11 mouse cellular contexts compared by ENCODE assay signal in genomic region chr10:94380662-94381392, GRCm38 (mm10).
DNase-seq lines count a peak whose midpoint lies in the region; ATAC-seq and TF ChIP-seq lines count a peak whose summit lies in the region.
"Had no signal": no experiment of that assay in that cellular context is flagged by ENCODE, and none has a peak within 500 bp of the region (broad histone marks: within the 10 kb centered on the region; RNA-seq: fewer than 3 reads in every experiment).

No protein-coding gene starts in this region.

- H3K27ac ChIP-seq in heart, embryonic 12.5 days (ENCODE audit: poor library complexity, severe bottlenecking): no peak overlapping the region
- no peak overlapping the region for H3K27ac ChIP-seq in stomach, postnatal 0 days (replicated peaks)
- no peak overlapping the region for H3K27ac ChIP-seq in intestine, embryonic 16.5 days (ENCODE audit: low read length)

- TF ChIP-seq EP300 in stomach, postnatal 0 days (optimal IDR thresholded peaks at IDR 0.05): no peak

- H3K4me2 ChIP-seq in heart, embryonic 12.5 days: no peak overlapping the region
- H3K4me2 ChIP-seq in stomach, postnatal 0 days (replicated peaks; ENCODE audit: low read depth): no peak overlapping the region
- no peak overlapping the region for H3K4me2 ChIP-seq in intestine, embryonic 16.5 days (ENCODE audit: low read depth, low read length)

- H3K36me3 ChIP-seq in heart, embryonic 12.5 days: no peaks in the 10 kb centered on the region
- H3K36me3 ChIP-seq in stomach, postnatal 0 days (ENCODE audit: control insufficient read depth, insufficient read depth, low read length): no peaks in the 10 kb centered on the region
- no peaks in the 10 kb centered on the region for H3K36me3 ChIP-seq in intestine, embryonic 16.5 days (ENCODE audit: control insufficient read depth, insufficient read depth, low read length)

- no peak for ATAC-seq in heart, embryonic 12.5 days (ENCODE audit: insufficient number of reproducible peaks, low FRiP score)
- ATAC-seq in stomach, postnatal 0 days (ENCODE audit: low FRiP score, low TSS enrichment): 0 out of 2 replicates have a peak, but pooled peaks have one; percentile 18
- no peak for ATAC-seq in intestine, embryonic 16.5 days
- ATAC-seq: activated CD4-positive, CD25-positive, alpha-beta regulatory T cell, adult 4 months; liver, postnatal 0 days had no signal

- H3K4me1 ChIP-seq in heart, embryonic 12.5 days (replicated peaks): peaks cover 13% of the 10 kb centered on the region
- no peaks in the 10 kb centered on the region for H3K4me1 ChIP-seq in stomach, postnatal 0 days (replicated peaks; ENCODE audit: control insufficient read depth, insufficient read depth)
- no peaks in the 10 kb centered on the region for H3K4me1 ChIP-seq in intestine, embryonic 16.5 days (ENCODE audit: control insufficient read depth, insufficient read depth, low read length)

- H3K9ac ChIP-seq in heart, embryonic 12.5 days: no peak overlapping the region
- no peak overlapping the region for H3K9ac ChIP-seq in stomach, postnatal 0 days (ENCODE audit: low read length)
- H3K9ac ChIP-seq in intestine, embryonic 16.5 days (ENCODE audit: low read depth, low read length): no peak overlapping the region
- H3K9ac ChIP-seq: liver, postnatal 0 days had no signal

- no peaks in the 10 kb centered on the region for H3K27me3 ChIP-seq in heart, embryonic 12.5 days (replicated peaks)
- H3K27me3 ChIP-seq in stomach, postnatal 0 days (ENCODE audit: control insufficient read depth, insufficient read depth, low read length): no peaks in the 10 kb centered on the region
- no peaks in the 10 kb centered on the region for H3K27me3 ChIP-seq in intestine, embryonic 16.5 days (replicated peaks; ENCODE audit: control insufficient read depth, insufficient read depth, low read length)

- DNase-seq in heart, adult 18-20 months: peak; percentile 8 to 26
- DNase-seq in urinary bladder, postnatal 25 days (ENCODE audit: low spot score): peak; percentile 6
- no peak for DNase-seq in urinary bladder, postnatal 10 days (ENCODE audit: low spot score)
- DNase-seq in kidney, postnatal 36 days: peak; percentile 81 to 91
- no peak for DNase-seq in stomach, postnatal 0 days (ENCODE audit: low spot score)
- no peak for DNase-seq in heart, postnatal 10 days
- DNase-seq: heart, postnatal 14 days; liver, postnatal 0 days had no signal

- H3K4me3 ChIP-seq in heart, embryonic 12.5 days: no peak overlapping the region
- H3K4me3 ChIP-seq in stomach, postnatal 0 days (ENCODE audit: low read depth, low read length): no peak overlapping the region
- no peak overlapping the region for H3K4me3 ChIP-seq in intestine, embryonic 16.5 days (ENCODE audit: low read length)

- TF ChIP-seq CTCF in stomach, postnatal 0 days (IDR thresholded peaks at IDR 0.05; ENCODE audit: low read depth): no peak

- 66% methylated on average over 9 of the region's 9 CpGs for WGBS in heart, embryonic 12.5 days
- WGBS in stomach, postnatal 0 days: 50% methylated on average over 9 of the region's 9 CpGs
- 58% methylated on average over 9 of the region's 9 CpGs for WGBS in intestine, embryonic 16.5 days

- intact Hi-C loops in heart, postnatal 10 days (cut with DNase I): no loop called here

- peaks cover 17% of the 10 kb centered on the region for H3K9me3 ChIP-seq in heart, embryonic 12.5 days (replicated peaks)
- H3K9me3 ChIP-seq in stomach, postnatal 0 days (ENCODE audit: control insufficient read depth, low read length): no peaks in the 10 kb centered on the region
- H3K9me3 ChIP-seq in intestine, embryonic 16.5 days (ENCODE audit: control insufficient read depth, low read length): peaks cover 6% of the 10 kb centered on the region; the same call in 1 of the 2 replicates

Comparison
In these comparisons a context has a peak if more than half of its experiments do, and no peak if none do; other contexts are left out.
1. DNase-seq: peak in heart, adult 18-20 months (2 of 2), urinary bladder, postnatal 25 days (single experiment) and kidney, postnatal 36 days (2 of 2); none in urinary bladder, postnatal 10 days (single experiment), stomach, postnatal 0 days (single experiment) and heart, postnatal 10 days (0 of 2).